Mouse (Mus musculus) adrenal gland, postnatal 25 days (tissue): Measurements from ENCODE around the gene Haus8. TPM values are rescaled to one million over a fixed set of nuclear protein-coding genes. Genes with fewer than 3 reads are reported as not detected.
A peak's percentile ranks its signal among the peaks of the same experiment; 100 is the strongest.
"Not testable (repeated sequence)": the region's sequence is repeated elsewhere in the genome, so short reads cannot be mapped to it uniquely, and the experiment has no call there.

Source experiments
- DNase-seq: peaks from one replicate; pipeline ENCODE4 v3.0.0; 2021; ENCODE audit warnings: mixed read lengths
- long read RNA-seq: library from polyadenylated mRNA; stranded (forward); transcript quantifications from one replicate; pipeline ENCODE4 v2.0.0, GENCODE M21; 2021
- total RNA-seq: library from RNA; stranded (reverse); gene quantifications from 2 replicates; pipeline ENCODE4 v1.2.3, GENCODE M21; 2021

Gene Haus8
- total RNA-seq: 19.6 and 21.5 TPM in 2 replicates
- long read RNA-seq, transcript Haus8-201 (11 exons, 2,013 nt): major isoform, 8 of 13 reads
- long read RNA-seq, partial matches to known transcripts: 1 of 13 reads
- long read RNA-seq, other reads (novel, unspliced or antisense): 3 of 13 reads

- DNase-seq: peak; percentile 96
Observed at GRCm38 (mm10) chr8:71272286-71273150, at the start of gene Haus8, which contains the start of gene Myo9b. Gene Haus8, minus strand, starts transcription at chr8:71272934. Gene Myo9b, plus strand, starts transcription at chr8:71272714.

- not testable (repeated sequence) for DNase-seq
Observed at GRCm38 (mm10) chr8:71319760-71320159, 47.0 kb upstream of the Haus8 start.

- DNase-seq: not testable (repeated sequence)
Observed at GRCm38 (mm10) chr8:71318610-71319009, 45.9 kb upstream of the Haus8 start.

GRCm38 (mm10) chr8:71316486-71317031, 43.8 kb upstream of the Haus8 start:
- no peak for DNase-seq

GRCm38 (mm10) chr8:71315972-71316371, 43.2 kb upstream of the Haus8 start:
- no peak for DNase-seq

GRCm38 (mm10) chr8:71313951-71314350, 41.2 kb upstream of the Haus8 start:
- DNase-seq: no peak

GRCm38 (mm10) chr8:71312700-71313099, 40.0 kb upstream of the Haus8 start:
- peak; percentile 25 for DNase-seq

- DNase-seq: peak; percentile 21
Observed at GRCm38 (mm10) chr8:71310446-71310845, 37.7 kb upstream of the Haus8 start.

- no peak for DNase-seq
Observed at GRCm38 (mm10) chr8:71307913-71308312, 35.2 kb upstream of the Haus8 start.

- no peak for DNase-seq
Observed at GRCm38 (mm10) chr8:71307371-71307770, 34.6 kb upstream of the Haus8 start.

GRCm38 (mm10) chr8:71305988-71306387, 33.3 kb upstream of the Haus8 start:
- no peak for DNase-seq

GRCm38 (mm10) chr8:71303632-71304031, 30.9 kb upstream of the Haus8 start:
- no peak for DNase-seq

- DNase-seq: no peak
Observed at GRCm38 (mm10) chr8:71302788-71303187, 30.1 kb upstream of the Haus8 start.

- no peak for DNase-seq
Observed at GRCm38 (mm10) chr8:71299716-71300115, 27.0 kb upstream of the Haus8 start.

GRCm38 (mm10) chr8:71297439-71297838, 24.7 kb upstream of the Haus8 start:
- DNase-seq: no peak

GRCm38 (mm10) chr8:71296784-71297183, 24.1 kb upstream of the Haus8 start:
- DNase-seq: no peak

- no peak for DNase-seq
Observed at GRCm38 (mm10) chr8:71296188-71296621, 23.5 kb upstream of the Haus8 start.

- DNase-seq: not testable (repeated sequence)
Observed at GRCm38 (mm10) chr8:71293930-71294329, 21.2 kb upstream of the Haus8 start.

- DNase-seq: no peak
Observed at GRCm38 (mm10) chr8:71291351-71291750, 18.6 kb upstream of the Haus8 start.

GRCm38 (mm10) chr8:71290911-71291310, 18.2 kb upstream of the Haus8 start:
- DNase-seq: no peak

GRCm38 (mm10) chr8:71290211-71290610, 17.5 kb upstream of the Haus8 start:
- DNase-seq: no peak

- DNase-seq: no peak
Observed at GRCm38 (mm10) chr8:71289098-71289497, 16.4 kb upstream of the Haus8 start.

- no peak for DNase-seq
Observed at GRCm38 (mm10) chr8:71288441-71288949, 15.8 kb upstream of the Haus8 start.
